In the genomic region with DNA sequence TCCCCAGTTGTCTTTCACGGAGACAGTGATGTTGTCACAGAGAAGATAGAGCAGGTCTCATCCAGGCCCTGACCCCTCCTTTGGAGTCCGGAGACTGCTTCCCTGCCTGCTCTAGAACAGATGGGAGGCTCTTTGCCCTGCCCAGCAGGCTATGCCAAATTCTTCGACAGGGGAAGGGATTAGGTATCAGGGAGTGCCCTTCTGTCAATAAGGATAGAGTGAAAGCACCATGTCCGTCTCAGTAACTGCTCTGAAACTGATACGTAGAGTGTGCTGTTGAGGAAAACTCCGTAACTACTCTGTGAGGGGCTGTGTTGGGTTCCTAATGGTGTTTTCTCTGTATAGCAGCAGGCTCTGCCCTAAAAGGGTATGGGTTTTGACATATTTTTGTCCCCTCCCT, we compare ENCODE assay signal across 18 mouse cellular contexts. TPM values are rescaled to one million over a fixed set of nuclear protein-coding genes. Genes with fewer than 3 reads are reported as not detected.
DNase-seq lines count a peak whose midpoint lies in the region; ATAC-seq and TF ChIP-seq lines count a peak whose summit lies in the region.
"Had no signal": no experiment of that assay in that cellular context is flagged by ENCODE, and none has a peak within 500 bp of the region (broad histone marks: within the 10 kb centered on the region; RNA-seq: fewer than 3 reads in every experiment).

No protein-coding gene starts in this region.

- 74% methylated on average over 6 of the region's 6 CpGs for WGBS in hindbrain, embryonic 16.5 days
- 69% methylated on average over 6 of the region's 6 CpGs for whole genome bisulfite sequencing in hindbrain, embryonic 10.5 days
- 39% methylated on average over 6 of the region's 6 CpGs for WGBS in midbrain, embryonic 11.5 days
- WGBS in midbrain, postnatal 0 days = 47% methylated on average over 6 of the region's 6 CpGs
- WGBS in stomach, postnatal 0 days = 47% methylated on average over 6 of the region's 6 CpGs

- no peaks in the 10 kb centered on the region for H3K9me3 ChIP-seq in hindbrain, embryonic 16.5 days (ENCODE audit: control insufficient read depth, low read length)
- H3K9me3 ChIP-seq in hindbrain, embryonic 10.5 days = no peaks in the 10 kb centered on the region
- H3K9me3 ChIP-seq in midbrain, embryonic 11.5 days (ENCODE audit: control insufficient read depth, low read length) = no peaks in the 10 kb centered on the region
- H3K9me3 ChIP-seq in midbrain, postnatal 0 days (ENCODE audit: low read length) = no peaks in the 10 kb centered on the region
- H3K9me3 ChIP-seq in stomach, postnatal 0 days (ENCODE audit: control insufficient read depth, low read length) = no peaks in the 10 kb centered on the region
- H3K9me3 ChIP-seq: embryonic facial prominence, embryonic 15.5 days; hindbrain, embryonic 15.5 days; liver, embryonic 13.5 days had no signal

- intact Hi-C loops in gastrocnemius, postnatal 36 days (cut with DNase I) = no loop called here

- no peak overlapping the region for H3K4me3 ChIP-seq in hindbrain, embryonic 16.5 days (ENCODE audit: low read length)
- no peak overlapping the region for H3K4me3 ChIP-seq in hindbrain, embryonic 10.5 days
- no peak overlapping the region for H3K4me3 ChIP-seq in midbrain, embryonic 11.5 days (ENCODE audit: low read depth, low read length)
- H3K4me3 ChIP-seq in midbrain, postnatal 0 days (ENCODE audit: low read depth, low read length) = no peak overlapping the region
- H3K4me3 ChIP-seq in stomach, postnatal 0 days (ENCODE audit: low read depth, low read length) = no peak overlapping the region
- H3K4me3 ChIP-seq: embryonic facial prominence, embryonic 15.5 days; hindbrain, embryonic 15.5 days; liver, embryonic 13.5 days had no signal

- DNase-seq in gastrocnemius, adult 18-20 months (ENCODE audit: low spot score) = peak; percentile 21
- no peak for DNase-seq in gastrocnemius, postnatal 36 days
- no peak for DNase-seq in hindbrain, embryonic 10.5 days (ENCODE audit: low spot score)
- no peak for DNase-seq in midbrain, embryonic 11.5 days (ENCODE audit: low spot score, missing footprints)
- no peak for DNase-seq in midbrain, postnatal 0 days (ENCODE audit: low spot score)
- DNase-seq in stomach, postnatal 0 days (ENCODE audit: low spot score) = peak; percentile 21
- DNase-seq: adrenal gland, postnatal 14 days; liver, embryonic 13.5 days; lung, embryonic 14.5 days; lung, postnatal 4 days; right cerebral cortex, postnatal 4 days; thymus, postnatal 36 days had no signal

- H3K36me3 ChIP-seq in hindbrain, embryonic 16.5 days (ENCODE audit: control insufficient read depth, insufficient read depth, low read length) = no peaks in the 10 kb centered on the region
- H3K36me3 ChIP-seq in hindbrain, embryonic 10.5 days = peaks cover 30% of the 10 kb centered on the region
- no peaks in the 10 kb centered on the region for H3K36me3 ChIP-seq in midbrain, embryonic 11.5 days (ENCODE audit: control insufficient read depth, insufficient read depth, low read length)
- no peaks in the 10 kb centered on the region for H3K36me3 ChIP-seq in midbrain, postnatal 0 days (ENCODE audit: insufficient read depth, low read length)
- no peaks in the 10 kb centered on the region for H3K36me3 ChIP-seq in stomach, postnatal 0 days (ENCODE audit: control insufficient read depth, insufficient read depth, low read length)
- H3K36me3 ChIP-seq: hindbrain, embryonic 15.5 days; liver, embryonic 13.5 days had no signal

- no peak for TF ChIP-seq EP300 in stomach, postnatal 0 days (optimal IDR thresholded peaks at IDR 0.05)

- H3K9ac ChIP-seq in hindbrain, embryonic 16.5 days (ENCODE audit: low read depth, low read length) = no peak overlapping the region
- no peak overlapping the region for H3K9ac ChIP-seq in midbrain, embryonic 11.5 days (ENCODE audit: low read length)
- H3K9ac ChIP-seq in midbrain, postnatal 0 days (replicated peaks; ENCODE audit: low read length, poor library complexity, severe bottlenecking) = no peak overlapping the region
- no peak overlapping the region for H3K9ac ChIP-seq in stomach, postnatal 0 days (ENCODE audit: low read length)
- H3K9ac ChIP-seq: embryonic facial prominence, embryonic 15.5 days; hindbrain, embryonic 15.5 days; liver, embryonic 13.5 days; lung, embryonic 14.5 days had no signal

- peaks cover 13% of the 10 kb centered on the region for H3K4me1 ChIP-seq in hindbrain, embryonic 16.5 days (ENCODE audit: control insufficient read depth, insufficient read depth, low read depth, low read length)
- peaks cover 33% of the 10 kb centered on the region for H3K4me1 ChIP-seq in hindbrain, embryonic 10.5 days (replicated peaks)
- H3K4me1 ChIP-seq in midbrain, embryonic 11.5 days (ENCODE audit: control insufficient read depth, insufficient read depth, low read length) = peaks cover 30% of the 10 kb centered on the region
- H3K4me1 ChIP-seq in midbrain, postnatal 0 days (ENCODE audit: insufficient read depth, low read length) = peaks cover 15% of the 10 kb centered on the region; the same call in 1 of the 2 replicates
- H3K4me1 ChIP-seq in stomach, postnatal 0 days (replicated peaks; ENCODE audit: control insufficient read depth, insufficient read depth) = no peaks in the 10 kb centered on the region
- H3K4me1 ChIP-seq: embryonic facial prominence, embryonic 15.5 days had no signal

- no peaks in the 10 kb centered on the region for H3K27me3 ChIP-seq in hindbrain, embryonic 16.5 days (replicated peaks; ENCODE audit: control insufficient read depth, insufficient read depth, low read length)
- H3K27me3 ChIP-seq in hindbrain, embryonic 10.5 days (ENCODE audit: insufficient read depth, poor library complexity, severe bottlenecking) = no peaks in the 10 kb centered on the region
- H3K27me3 ChIP-seq in midbrain, embryonic 11.5 days (ENCODE audit: control insufficient read depth, insufficient read depth, low read length) = no peaks in the 10 kb centered on the region
- H3K27me3 ChIP-seq in midbrain, postnatal 0 days (ENCODE audit: insufficient read depth, low read length) = no peaks in the 10 kb centered on the region
- H3K27me3 ChIP-seq in stomach, postnatal 0 days (ENCODE audit: control insufficient read depth, insufficient read depth, low read length) = no peaks in the 10 kb centered on the region
- H3K27me3 ChIP-seq: CH12.LX; embryonic facial prominence, embryonic 15.5 days; hindbrain, embryonic 15.5 days; liver, embryonic 13.5 days had no signal

- no peak for ATAC-seq in hindbrain, embryonic 16.5 days
- ATAC-seq in midbrain, embryonic 11.5 days (ENCODE audit: low FRiP score) = no peak
- ATAC-seq in midbrain, postnatal 0 days (ENCODE audit: low FRiP score) = no peak
- ATAC-seq in stomach, postnatal 0 days (ENCODE audit: low FRiP score, low TSS enrichment) = no peak
- ATAC-seq: forebrain, embryonic 16.5 days; intestine, postnatal 0 days had no signal

- H3K4me2 ChIP-seq in hindbrain, embryonic 16.5 days (ENCODE audit: low read length) = no peak overlapping the region
- H3K4me2 ChIP-seq in midbrain, embryonic 11.5 days = no peak overlapping the region
- H3K4me2 ChIP-seq in midbrain, postnatal 0 days (ENCODE audit: low read depth, low read length, poor library complexity, severe bottlenecking) = no peak overlapping the region
- H3K4me2 ChIP-seq in stomach, postnatal 0 days (replicated peaks; ENCODE audit: low read depth) = no peak overlapping the region
- H3K4me2 ChIP-seq: embryonic facial prominence, embryonic 15.5 days; hindbrain, embryonic 15.5 days; liver, embryonic 13.5 days; lung, embryonic 14.5 days had no signal

- H3K27ac ChIP-seq in hindbrain, embryonic 16.5 days (ENCODE audit: low read depth, low read length) = peak overlapping the region; percentile 24; the same call in 1 of the 2 replicates
- no peak overlapping the region for H3K27ac ChIP-seq in hindbrain, embryonic 10.5 days
- peak overlapping the region; percentile 17 for H3K27ac ChIP-seq in midbrain, embryonic 11.5 days (ENCODE audit: low read depth, low read length)
- no peak overlapping the region for H3K27ac ChIP-seq in midbrain, postnatal 0 days (ENCODE audit: low read depth, low read length)
- no peak overlapping the region for H3K27ac ChIP-seq in stomach, postnatal 0 days (replicated peaks)
- H3K27ac ChIP-seq: embryonic facial prominence, embryonic 15.5 days; liver, embryonic 13.5 days had no signal

- no peak for TF ChIP-seq CTCF in midbrain, postnatal 0 days (IDR thresholded peaks at IDR 0.05)
- TF ChIP-seq CTCF in stomach, postnatal 0 days (IDR thresholded peaks at IDR 0.05; ENCODE audit: low read depth) = no peak

RNA-seq across cellular contexts. Expression of a gene that starts 42.6 kb away (rescaled TPM):
- total RNA-seq in gastrocnemius, adult 18-20 months (2021) = 10 to 100 TPM; 54.0 to 57.9 TPM
- 10 to 100 TPM; 38.3 to 54.1 TPM for total RNA-seq in gastrocnemius, postnatal 36 days (2021)
- 114 and 142 TPM in 2 replicates for polyA plus RNA-seq in hindbrain, embryonic 16.5 days (2015; fragmentation: Nextera tagmentation; extraction: Ambion mirVana)
- 24.8 and 38.1 TPM in 2 replicates for polyA plus RNA-seq in hindbrain, embryonic 10.5 days (2016; fragmentation: Nextera tagmentation; extraction: Ambion mirVana)
- 49.9 and 53.8 TPM in 2 replicates for polyA plus RNA-seq in midbrain, embryonic 11.5 days (2014; fragmentation: Nextera tagmentation; extraction: Ambion mirVana)
- 295 and 357 TPM in 2 replicates for total RNA-seq in midbrain, postnatal 0 days (2014; rRNA removed)
- 98.2 and 104 TPM in 2 replicates for polyA plus RNA-seq in midbrain, postnatal 0 days (2015; fragmentation: Nextera tagmentation; extraction: Ambion mirVana)
- 9.1 and 9.9 TPM in 2 replicates for polyA plus RNA-seq in stomach, postnatal 0 days (2015; fragmentation: Nextera tagmentation; extraction: Ambion mirVana)

Comparison
In these comparisons a context has a peak if more than half of its experiments do, and no peak if none do; other contexts are left out.
1. DNase-seq: peak in gastrocnemius, adult 18-20 months (single experiment) and stomach, postnatal 0 days (single experiment); none in gastrocnemius, postnatal 36 days (0 of 2), hindbrain, embryonic 10.5 days (single experiment), midbrain, embryonic 11.5 days (single experiment) and midbrain, postnatal 0 days (single experiment).
2. H3K27ac ChIP-seq: peak in hindbrain, embryonic 16.5 days (single experiment) and midbrain, embryonic 11.5 days (single experiment); none in hindbrain, embryonic 10.5 days (single experiment), midbrain, postnatal 0 days (single experiment) and stomach, postnatal 0 days (single experiment).